ENCODE assay signal across 10 mouse cellular contexts in genomic region chr4:41470684-41471383, GRCm38 (mm10). TPM values are rescaled to one million over a fixed set of nuclear protein-coding genes. Genes with fewer than 3 reads are reported as not detected.
DNase-seq lines count a peak whose midpoint lies in the region; ATAC-seq and TF ChIP-seq lines count a peak whose summit lies in the region.
"Had no signal": no experiment of that assay in that cellular context is flagged by ENCODE, and none has a peak within 500 bp of the region (broad histone marks: within the 10 kb centered on the region; RNA-seq: fewer than 3 reads in every experiment).

No protein-coding gene starts in this region.

- no peak overlapping the region for H3K27ac ChIP-seq in lung, postnatal 0 days (ENCODE audit: low read length)
- peak overlapping the region; percentile 36 for H3K27ac ChIP-seq in forebrain, embryonic 14.5 days (ENCODE audit: low read depth, low read length)
- H3K27ac ChIP-seq in neural tube, embryonic 15.5 days (replicated peaks): peak overlapping the region; percentile 51
- H3K27ac ChIP-seq: macrophage had no signal

- H3K4me2 ChIP-seq in lung, postnatal 0 days (replicated peaks; ENCODE audit: low read depth, low read length): no peak overlapping the region
- peak overlapping the region; percentile 16; the same call in 1 of the 2 replicates for H3K4me2 ChIP-seq in forebrain, embryonic 14.5 days (ENCODE audit: low read length)
- no peak overlapping the region for H3K4me2 ChIP-seq in neural tube, embryonic 15.5 days

- H3K27me3 ChIP-seq in lung, postnatal 0 days (replicated peaks; ENCODE audit: insufficient read depth, low read length): no peaks in the 10 kb centered on the region
- H3K27me3 ChIP-seq in forebrain, embryonic 14.5 days (replicated peaks; ENCODE audit: control insufficient read depth, insufficient read depth, low read length): no peaks in the 10 kb centered on the region
- no peaks in the 10 kb centered on the region for H3K27me3 ChIP-seq in neural tube, embryonic 15.5 days (replicated peaks)
- H3K27me3 ChIP-seq: Patski had no signal

- DNase-seq in lung, postnatal 0 days (ENCODE audit: low spot score): peak; percentile 44
- no peak for DNase-seq in lung, adult 18-20 months
- DNase-seq in forebrain, embryonic 14.5 days (ENCODE audit: low spot score): peak; percentile 94
- DNase-seq in layer of hippocampus, postnatal 36 days: peak; percentile 42 to 47
- DNase-seq in ovary, postnatal 36 days (ENCODE audit: low spot score): no peak
- no peak for DNase-seq in adrenal gland, adult 18-20 months (ENCODE audit: low spot score in 2 of 2)

- no peak overlapping the region for H3K4me3 ChIP-seq in lung, postnatal 0 days (ENCODE audit: low read depth, low read length)
- H3K4me3 ChIP-seq in forebrain, embryonic 14.5 days (ENCODE audit: low read depth, low read length): no peak overlapping the region
- H3K4me3 ChIP-seq in neural tube, embryonic 15.5 days (replicated peaks): no peak overlapping the region

- WGBS in lung, postnatal 0 days: 51% methylated on average over 5 of the region's 5 CpGs
- WGBS in forebrain, embryonic 14.5 days: 9% methylated on average over 5 of the region's 5 CpGs
- WGBS in neural tube, embryonic 15.5 days: 21% methylated on average over 5 of the region's 5 CpGs

- no peak for TF ChIP-seq CTCF in lung, postnatal 0 days (IDR thresholded peaks at IDR 0.05)

- no peak for TF ChIP-seq EP300 in lung, postnatal 0 days (IDR thresholded peaks at IDR 0.05)

- ATAC-seq in lung, postnatal 0 days: no peak; the same call in none of the 2 replicates
- peak; percentile 90 for ATAC-seq in forebrain, embryonic 14.5 days
- peak; percentile 40; the same call in 1 of the 2 replicates for ATAC-seq in neural tube, embryonic 15.5 days (ENCODE audit: low FRiP score)
- no peak for ATAC-seq in monocyte, adult 5-6 weeks (replicated peaks; ENCODE audit: insufficient number of reproducible peaks, low FRiP score, low TSS enrichment, poor library complexity, severe bottlenecking)
- ATAC-seq: Patski had no signal

- H3K36me3 ChIP-seq in lung, postnatal 0 days (ENCODE audit: insufficient read depth, low read length): no peaks in the 10 kb centered on the region
- no peaks in the 10 kb centered on the region for H3K36me3 ChIP-seq in forebrain, embryonic 14.5 days (ENCODE audit: control insufficient read depth, insufficient read depth, low read length)
- H3K36me3 ChIP-seq in neural tube, embryonic 15.5 days: no peaks in the 10 kb centered on the region

- no peak overlapping the region for H3K9ac ChIP-seq in lung, postnatal 0 days (replicated peaks; ENCODE audit: low read depth)
- H3K9ac ChIP-seq in forebrain, embryonic 14.5 days (ENCODE audit: low read length): no peak overlapping the region
- no peak overlapping the region for H3K9ac ChIP-seq in neural tube, embryonic 15.5 days (replicated peaks)

- no peaks in the 10 kb centered on the region for H3K9me3 ChIP-seq in lung, postnatal 0 days (ENCODE audit: low read length)
- H3K9me3 ChIP-seq in forebrain, embryonic 14.5 days (replicated peaks; ENCODE audit: control insufficient read depth, low read length): no peaks in the 10 kb centered on the region
- no peaks in the 10 kb centered on the region for H3K9me3 ChIP-seq in neural tube, embryonic 15.5 days (replicated peaks)

- H3K4me1 ChIP-seq in lung, postnatal 0 days (ENCODE audit: insufficient read depth, low read depth, low read length): no peaks in the 10 kb centered on the region
- H3K4me1 ChIP-seq in forebrain, embryonic 14.5 days (ENCODE audit: control insufficient read depth, insufficient read depth, low read length): peaks cover 28% of the 10 kb centered on the region
- peaks cover 15% of the 10 kb centered on the region for H3K4me1 ChIP-seq in neural tube, embryonic 15.5 days

RNA-seq across cellular contexts. Expression of gene Nudt2, which starts 5.9 kb away (rescaled TPM):
- polyA plus RNA-seq in lung, postnatal 0 days (2015; fragmentation: Nextera tagmentation; extraction: Ambion mirVana): 23.7 and 28.5 TPM in 2 replicates
- 80.2 and 82.0 TPM in 2 replicates for polyA plus RNA-seq in forebrain, embryonic 14.5 days (2014; fragmentation: Nextera tagmentation; extraction: Ambion mirVana)
- 10 to 100 TPM; 25.6 to 27.9 TPM for total RNA-seq in layer of hippocampus, postnatal 36 days (2021)
- 62.8 and 71.6 TPM in 2 replicates for polyA plus RNA-seq in neural tube, embryonic 15.5 days (2015; fragmentation: Nextera tagmentation; extraction: Ambion mirVana)
- 4.4 to 10.3 TPM (median 5.0 TPM) in 3 replicates for total RNA-seq in monocyte, adult 5-6 weeks (2017)
- 10 to 100 TPM; 25.6 to 27.0 TPM for total RNA-seq in adrenal gland, adult 18-20 months (2021)

RNA-seq across cellular contexts. Expression of gene Kif24, which starts 6.1 kb away (rescaled TPM):
- 1.1 and 1.3 TPM in 2 replicates for polyA plus RNA-seq in lung, postnatal 0 days (2015; fragmentation: Nextera tagmentation; extraction: Ambion mirVana)
- polyA plus RNA-seq in forebrain, embryonic 14.5 days (2014; fragmentation: Nextera tagmentation; extraction: Ambion mirVana): 3.0 and 4.1 TPM in 2 replicates
- total RNA-seq in layer of hippocampus, postnatal 36 days (2021): 1 to 10 TPM in 1 of 2 experiments, under 1 TPM in 1; 0.62 to 1.4 TPM
- polyA plus RNA-seq in neural tube, embryonic 15.5 days (2015; fragmentation: Nextera tagmentation; extraction: Ambion mirVana): 2.4 and 3.0 TPM in 2 replicates
- total RNA-seq in monocyte, adult 5-6 weeks (2017): 0.57 to 1.6 TPM (median 1.3 TPM) in 3 replicates
- under 1 TPM; 0.90 to 0.93 TPM for total RNA-seq in adrenal gland, adult 18-20 months (2021)

RNA-seq across cellular contexts. Expression of gene AI464131, which starts 32.0 kb away (rescaled TPM):
- polyA plus RNA-seq in lung, postnatal 0 days (2015; fragmentation: Nextera tagmentation; extraction: Ambion mirVana): 5.0 and 5.5 TPM in 2 replicates
- 2.4 and 2.6 TPM in 2 replicates for polyA plus RNA-seq in forebrain, embryonic 14.5 days (2014; fragmentation: Nextera tagmentation; extraction: Ambion mirVana)
- 10 to 100 TPM; 29.9 to 32.4 TPM for total RNA-seq in layer of hippocampus, postnatal 36 days (2021)
- polyA plus RNA-seq in neural tube, embryonic 15.5 days (2015; fragmentation: Nextera tagmentation; extraction: Ambion mirVana): 7.8 and 8.3 TPM in 2 replicates
- total RNA-seq in monocyte, adult 5-6 weeks (2017): 0.21 TPM in 1 of 3 replicates, not detected in the others
- total RNA-seq in adrenal gland, adult 18-20 months (2021): 10 to 100 TPM; 11.6 to 12.4 TPM

RNA-seq across cellular contexts. Expression of gene 1110017D15Rik, which starts 46.3 kb away (rescaled TPM):
- 37.3 and 41.4 TPM in 2 replicates for polyA plus RNA-seq in lung, postnatal 0 days (2015; fragmentation: Nextera tagmentation; extraction: Ambion mirVana)
- polyA plus RNA-seq in forebrain, embryonic 14.5 days (2014; fragmentation: Nextera tagmentation; extraction: Ambion mirVana): 10.5 and 11.1 TPM in 2 replicates
- total RNA-seq in layer of hippocampus, postnatal 36 days (2021): 1 to 10 TPM; 3.1 to 6.5 TPM
- polyA plus RNA-seq in neural tube, embryonic 15.5 days (2015; fragmentation: Nextera tagmentation; extraction: Ambion mirVana): 8.6 and 10.1 TPM in 2 replicates
- 2.1 to 2.2 TPM in 2 of 3 replicates, not detected in the other for total RNA-seq in monocyte, adult 5-6 weeks (2017)
- total RNA-seq in adrenal gland, adult 18-20 months (2021): 1 to 10 TPM in 1 of 2 experiments, under 1 TPM in 1; 0.60 to 1.1 TPM

Comparison
In these comparisons a context has a peak if more than half of its experiments do, and no peak if none do; other contexts are left out.
1. DNase-seq: peak in lung, postnatal 0 days (single experiment), forebrain, embryonic 14.5 days (single experiment) and layer of hippocampus, postnatal 36 days (2 of 2); none in lung, adult 18-20 months (0 of 2), ovary, postnatal 36 days (single experiment) and adrenal gland, adult 18-20 months (0 of 2).
2. ATAC-seq: peak in forebrain, embryonic 14.5 days (single experiment) and neural tube, embryonic 15.5 days (single experiment); none in lung, postnatal 0 days (single experiment) and monocyte, adult 5-6 weeks (single experiment).
3. RNA of gene AI464131, which starts 32.0 kb away (total RNA-seq): 29.9 to 32.4 TPM in layer of hippocampus, postnatal 36 days and 11.6 to 12.4 TPM in adrenal gland, adult 18-20 months; 0.21 TPM in monocyte, adult 5-6 weeks; every median in the first group is over 10 times any median in the second.